ENCODE assay signal across 17 mouse cellular contexts in genomic region chr1:127595735-127596134, GRCm38 (mm10).
A peak's percentile ranks its signal among the peaks of the same experiment; 100 is the strongest.
DNase-seq lines count a peak whose midpoint lies in the region; ATAC-seq and TF ChIP-seq lines count a peak whose summit lies in the region.
"Had no signal": no experiment of that assay in that cellular context is flagged by ENCODE, and none has a peak within 500 bp of the region (broad histone marks: within the 10 kb centered on the region; RNA-seq: fewer than 3 reads in every experiment).

No protein-coding gene starts in this region.

- WGBS in heart, embryonic 10.5 days, result 33% methylated on average over 1 of the region's 1 CpGs
- WGBS in heart, embryonic 14.5 days, result 32% methylated on average over 1 of the region's 1 CpGs
- WGBS in liver, adult 2 months, result 10% methylated on average over 1 of the region's 1 CpGs
- WGBS in liver, embryonic 12.5 days (ENCODE audit: insufficient replicate concordance), result 28% methylated on average over 1 of the region's 1 CpGs
- WGBS in heart, postnatal 0 days, result 18% methylated on average over 1 of the region's 1 CpGs

- H3K4me2 ChIP-seq in heart, embryonic 14.5 days (ENCODE audit: low read length), result peak overlapping the region; percentile 28
- H3K4me2 ChIP-seq in liver, embryonic 12.5 days, result no peak overlapping the region
- H3K4me2 ChIP-seq in heart, postnatal 0 days (ENCODE audit: low read depth, low read length), result peak overlapping the region; percentile 25; the same call in 1 of the 2 replicates
- H3K4me2 ChIP-seq: embryonic facial prominence, embryonic 12.5 days; forebrain, embryonic 15.5 days; hindbrain, embryonic 12.5 days; intestine, embryonic 15.5 days had no signal

- H3K9ac ChIP-seq in heart, embryonic 14.5 days (ENCODE audit: low read length), result 0 out of 2 replicates have a peak overlapping the region, but pooled peaks have one; percentile 8
- no peak overlapping the region for H3K9ac ChIP-seq in liver, adult 2 months (ENCODE audit: low read depth, low read length)
- no peak overlapping the region for H3K9ac ChIP-seq in liver, embryonic 12.5 days
- H3K9ac ChIP-seq in heart, postnatal 0 days (replicated peaks; ENCODE audit: low read depth, low read length), result no peak overlapping the region
- H3K9ac ChIP-seq: embryonic facial prominence, embryonic 12.5 days; forebrain, embryonic 15.5 days; hindbrain, embryonic 12.5 days; intestine, embryonic 15.5 days had no signal

- H3K4me3 ChIP-seq in heart, embryonic 10.5 days, result no peak overlapping the region
- no peak overlapping the region for H3K4me3 ChIP-seq in heart, embryonic 14.5 days (ENCODE audit: control insufficient read depth in 1 of 2, insufficient read depth in 1 of 2, low read depth in 1 of 2, low read length in 2 of 2)
- no peak overlapping the region for H3K4me3 ChIP-seq in liver, adult 2 months (ENCODE audit: insufficient read depth, low read depth, low read length)
- H3K4me3 ChIP-seq in liver, embryonic 12.5 days, result no peak overlapping the region
- H3K4me3 ChIP-seq in heart, postnatal 0 days (ENCODE audit: low read depth, low read length), result no peak overlapping the region
- H3K4me3 ChIP-seq: embryonic facial prominence, embryonic 12.5 days; forebrain, embryonic 15.5 days; hindbrain, embryonic 12.5 days; intestine, embryonic 15.5 days had no signal

- no peak for TF ChIP-seq CTCF in liver, adult 2 months (IDR thresholded peaks at IDR 0.05; ENCODE audit: low read depth, low read length)
- TF ChIP-seq CTCF in heart, postnatal 0 days (IDR thresholded peaks at IDR 0.05; ENCODE audit: low read depth), result no peak

- H3K36me3 ChIP-seq in heart, embryonic 10.5 days, result no peaks in the 10 kb centered on the region
- no peaks in the 10 kb centered on the region for H3K36me3 ChIP-seq in heart, embryonic 14.5 days (ENCODE audit: control insufficient read depth, insufficient read depth, low read length)
- H3K36me3 ChIP-seq in liver, adult 2 months (ENCODE audit: control insufficient read depth, insufficient read depth, low read length), result no peaks in the 10 kb centered on the region
- no peaks in the 10 kb centered on the region for H3K36me3 ChIP-seq in liver, embryonic 12.5 days
- H3K36me3 ChIP-seq in heart, postnatal 0 days (replicated peaks; ENCODE audit: control insufficient read depth, insufficient read depth, low read length), result no peaks in the 10 kb centered on the region
- H3K36me3 ChIP-seq: embryonic facial prominence, embryonic 12.5 days; forebrain, embryonic 15.5 days; hindbrain, embryonic 12.5 days; intestine, embryonic 15.5 days had no signal

- no peaks in the 10 kb centered on the region for H3K79me2 ChIP-seq in liver, adult 2 months (ENCODE audit: control insufficient read depth, insufficient read depth, low read length)

- no peaks in the 10 kb centered on the region for H3K27me3 ChIP-seq in heart, embryonic 10.5 days (ENCODE audit: insufficient read depth, poor library complexity, severe bottlenecking)
- H3K27me3 ChIP-seq in heart, embryonic 14.5 days (ENCODE audit: control insufficient read depth, insufficient read depth, low read length), result no peaks in the 10 kb centered on the region
- no peaks in the 10 kb centered on the region for H3K27me3 ChIP-seq in liver, adult 2 months (ENCODE audit: control insufficient read depth, insufficient read depth, low read length)
- no peaks in the 10 kb centered on the region for H3K27me3 ChIP-seq in liver, embryonic 12.5 days (replicated peaks)
- H3K27me3 ChIP-seq in heart, postnatal 0 days (ENCODE audit: control insufficient read depth, insufficient read depth, low read length), result no peaks in the 10 kb centered on the region
- H3K27me3 ChIP-seq: embryonic facial prominence, embryonic 12.5 days; forebrain, embryonic 15.5 days; hindbrain, embryonic 12.5 days; intestine, embryonic 15.5 days had no signal

- H3K4me1 ChIP-seq in heart, embryonic 10.5 days, result peaks cover 29% of the 10 kb centered on the region
- peaks cover 4 to 22% of the 10 kb centered on the region in 2 experiments for H3K4me1 ChIP-seq in heart, embryonic 14.5 days (ENCODE audit: control insufficient read depth in 2 of 2, insufficient read depth in 2 of 2, low read length in 2 of 2)
- no peaks in the 10 kb centered on the region for H3K4me1 ChIP-seq in liver, adult 2 months (ENCODE audit: control insufficient read depth, insufficient read depth, low read length)
- H3K4me1 ChIP-seq in liver, embryonic 12.5 days, result no peaks in the 10 kb centered on the region
- peaks cover 9% of the 10 kb centered on the region for H3K4me1 ChIP-seq in heart, postnatal 0 days (ENCODE audit: control insufficient read depth, insufficient read depth)
- H3K4me1 ChIP-seq: embryonic facial prominence, embryonic 12.5 days; forebrain, embryonic 15.5 days; hindbrain, embryonic 12.5 days; intestine, embryonic 15.5 days had no signal

- no peak for DNase-seq in heart, embryonic 10.5 days (ENCODE audit: low spot score)
- no peak for DNase-seq in heart, adult 8-10 months (ENCODE audit: low spot score)
- no peak for DNase-seq in heart, postnatal 4 days
- peak; percentile 56 for DNase-seq in liver, adult 2 months (ENCODE audit: extremely low read depth, low read depth, low spot score)
- no peak for DNase-seq in heart, postnatal 0 days (ENCODE audit: low spot score)
- DNase-seq: adrenal gland, postnatal 10 days; cerebellum, adult 11-12 months; cerebellum, adult 9-10 months; cerebellum, postnatal 25 days; gastrocnemius, postnatal 36 days; kidney, adult 18-20 months had no signal

- no peak for TF ChIP-seq EP300 in heart, postnatal 0 days (IDR thresholded peaks at IDR 0.05; ENCODE audit: low read depth)

- TF ChIP-seq POLR2A in liver, adult 2 months (IDR thresholded peaks at IDR 0.05; ENCODE audit: extremely low read depth, insufficient read depth, low read length), result no peak

- H3K9me3 ChIP-seq in heart, embryonic 10.5 days, result no peaks in the 10 kb centered on the region
- H3K9me3 ChIP-seq in heart, embryonic 14.5 days (ENCODE audit: control insufficient read depth, low read length), result no peaks in the 10 kb centered on the region
- no peaks in the 10 kb centered on the region for H3K9me3 ChIP-seq in liver, embryonic 12.5 days (replicated peaks)
- no peaks in the 10 kb centered on the region for H3K9me3 ChIP-seq in heart, postnatal 0 days (replicated peaks; ENCODE audit: control insufficient read depth, low read length)
- H3K9me3 ChIP-seq: embryonic facial prominence, embryonic 12.5 days; forebrain, embryonic 15.5 days; hindbrain, embryonic 12.5 days; intestine, embryonic 15.5 days had no signal

- no peak for ATAC-seq in heart, embryonic 14.5 days (ENCODE audit: insufficient number of reproducible peaks, insufficient read depth, low FRiP score, low read depth)
- ATAC-seq in liver, embryonic 12.5 days, result no peak
- no peak for ATAC-seq in heart, postnatal 0 days (ENCODE audit: insufficient read depth, low read depth)
- ATAC-seq: forebrain, embryonic 15.5 days; intestine, embryonic 15.5 days had no signal

- H3K27ac ChIP-seq in heart, embryonic 10.5 days, result peak overlapping the region; percentile 81
- H3K27ac ChIP-seq in heart, embryonic 14.5 days (replicated peaks in 1 of 2; ENCODE audit: control insufficient read depth in 1 of 2, insufficient read depth in 1 of 2, low read depth in 2 of 2, low read length in 2 of 2), result peak overlapping the region; percentile 82 to 83
- no peak overlapping the region for H3K27ac ChIP-seq in liver, adult 2 months (replicated peaks; ENCODE audit: insufficient read depth, low read depth, low read length)
- H3K27ac ChIP-seq in liver, embryonic 12.5 days, result no peak overlapping the region
- H3K27ac ChIP-seq in heart, postnatal 0 days (ENCODE audit: low read depth), result no peak overlapping the region
- H3K27ac ChIP-seq: embryonic facial prominence, embryonic 12.5 days; forebrain, embryonic 15.5 days; hindbrain, embryonic 12.5 days; intestine, embryonic 15.5 days had no signal

Comparison
In these comparisons a context has a peak if more than half of its experiments do, and no peak if none do; other contexts are left out.
1. H3K27ac ChIP-seq: peak in heart, embryonic 10.5 days (single experiment) and heart, embryonic 14.5 days (2 of 2); none in liver, adult 2 months (single experiment), liver, embryonic 12.5 days (single experiment) and heart, postnatal 0 days (single experiment).